Mouse (Mus musculus) forebrain, embryonic 11.5 days (tissue): ENCODE results near the gene Arhgef17. TPM values are rescaled to one million over a fixed set of nuclear protein-coding genes. Genes with fewer than 3 reads are reported as not detected.

Experiments used
- ATAC-seq: fragments of 200-750 bp; cut with Nextera tagmentation; replicated peaks from 2 replicates; pipeline ENCODE4 v1.8.0; 2017; ENCODE audit warnings: moderate TSS enrichment; ENCODE audit not compliant: low FRiP score
- DNase-seq: peaks from one replicate; pipeline ENCODE4 v3.0.0-alpha.2; 2017; ENCODE audit warnings: low spot score
- H3K27ac ChIP-seq: fragments of 300-500 bp; sonication (generic); 2 replicates; pipeline ENCODE4 v1.5.1; 2014; ENCODE audit warnings: low read depth, low read length
- H3K27me3 ChIP-seq: fragments of 300-500 bp; sonication (generic); 2 replicates; pipeline ENCODE4 v1.6.1; 2014; ENCODE audit warnings: mild to moderate bottlenecking, low read length, mixed read lengths; ENCODE audit not compliant: control insufficient read depth, insufficient read depth
- H3K36me3 ChIP-seq: fragments of 300-500 bp; sonication (generic); 2 replicates; pipeline ENCODE4 v1.6.1; 2014; ENCODE audit warnings: mild to moderate bottlenecking, low read length, moderate library complexity, mixed read lengths; ENCODE audit not compliant: control insufficient read depth, insufficient read depth
- H3K4me1 ChIP-seq: fragments of 300-500 bp; sonication (generic); replicated peaks from 2 replicates; pipeline ENCODE4 v1.6.1; 2014; ENCODE audit warnings: low read length, mixed read lengths; ENCODE audit not compliant: control insufficient read depth, insufficient read depth
- H3K4me2 ChIP-seq: fragments of 300-500 bp; sonication (generic); 2 replicates; pipeline ENCODE4 v1.6.1; 2014; ENCODE audit warnings: low read depth, mild to moderate bottlenecking, low read length, moderate library complexity, mixed read lengths; ENCODE audit not compliant: severe bottlenecking
- H3K4me3 ChIP-seq: fragments of 300-500 bp; sonication (generic); 2 replicates; pipeline ENCODE4 v1.5.1; 2014; ENCODE audit warnings: low read depth, low read length
- H3K9ac ChIP-seq: fragments of 300-500 bp; sonication (generic); 2 replicates; pipeline ENCODE4 v1.6.1; 2014; ENCODE audit warnings: low read length
- H3K9me3 ChIP-seq: fragments of 300-500 bp; sonication (generic); 2 replicates; pipeline ENCODE4 v1.6.1; 2016; ENCODE audit warnings: low read length, mixed read lengths; ENCODE audit not compliant: control insufficient read depth
- WGBS: fragments of 180-500 bp; shearing (Covaris S2); extraction: QIAGEN DNeasy Blood & Tissue Kit; methylation state at CpG from one replicate; pipeline ENCODE4 v1.1.7; 2014; 5-methylcytosine and 5-hydroxymethylcytosine counted together
- polyA plus RNA-seq: library from polyadenylated mRNA; unstranded; fragments of >200 nt; fragmentation: Nextera tagmentation; extraction: Ambion mirVana; gene quantifications from 2 replicates; pipeline ENCODE4 v1.2.1, GENCODE M21; 2014

Arhgef17 gene
- polyA plus RNA-seq, 1 experiment from 2014 or later: 10.1 TPM

- peak; percentile 16; the same call in 1 of the 2 replicates for ATAC-seq
These were observed 38.5 kb downstream of the Arhgef17 start for GRCm38 (mm10) chr7:100893249-100894056.

GRCm38 (mm10) chr7:100886535-100886934 is 45.4 kb downstream of the Arhgef17 start:
- Histone ChIP-seq H3K27ac (no peak overlapping the region), H3K27me3 (no peaks in the 10 kb centered on the region), H3K4me2 (no peak overlapping the region), H3K4me1 (no peaks in the 10 kb centered on the region), H3K4me3 (no peak overlapping the region), H3K36me3 (no peaks in the 10 kb centered on the region; the same call in 1 of the 2 replicates), H3K9ac (no peak overlapping the region), H3K9me3 (no peaks in the 10 kb centered on the region)
- no peak for ATAC-seq
- WGBS: 32% methylated on average over 3 of the region's 3 CpGs
- peak; percentile 76 for DNase-seq

More at GRCm38 (mm10) chr7:100893249-100894056, 38.5 kb downstream of the Arhgef17 start:
- Histone ChIP-seq H3K36me3 (no peaks in the 10 kb centered on the region), H3K9me3 (no peaks in the 10 kb centered on the region), H3K9ac (no peak overlapping the region), H3K27ac (no peak overlapping the region), H3K4me3 (no peak overlapping the region), H3K4me1 (peaks cover 9% of the 10 kb centered on the region; the same call in 1 of the 2 replicates), H3K27me3 (no peaks in the 10 kb centered on the region), H3K4me2 (peak overlapping the region; percentile 89; the same call in 1 of the 2 replicates)
- WGBS: 51% methylated on average over 20 of the region's 20 CpGs
- peak; percentile 50 for DNase-seq

DNA sequence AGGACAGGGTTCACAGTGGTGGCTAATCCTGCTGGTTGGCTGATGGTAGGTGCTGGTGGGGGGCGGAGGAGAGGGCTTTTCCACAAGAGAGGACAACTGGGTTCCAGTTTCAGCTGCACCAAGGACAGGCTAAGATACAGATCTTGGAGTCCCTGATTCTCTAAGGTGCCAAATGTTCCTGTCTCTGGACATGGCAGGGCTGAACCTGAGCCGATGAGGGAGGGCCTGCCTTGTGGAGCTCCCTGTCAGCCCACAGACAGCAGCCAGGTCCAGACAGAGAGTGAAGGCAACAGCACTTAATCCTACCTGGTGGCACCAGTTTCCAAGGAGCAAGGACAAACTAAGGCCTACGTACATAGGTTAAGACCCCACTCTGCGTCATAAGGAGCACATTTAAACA is 47.4 kb downstream of the Arhgef17 start:
- H3K4me2 ChIP-seq: no peak overlapping the region
- ATAC-seq (no peak), DNase-seq (no peak)
- H3K4me3 ChIP-seq: no peak overlapping the region
- H3K9me3 ChIP-seq: no peaks in the 10 kb centered on the region
- no peaks in the 10 kb centered on the region; the same call in 1 of the 2 replicates for H3K36me3 ChIP-seq
- WGBS: 85% methylated on average over 4 of the region's 4 CpGs
- no peak overlapping the region for H3K27ac ChIP-seq
- H3K9ac ChIP-seq: no peak overlapping the region
- H3K4me1 ChIP-seq: 0 out of 2 replicates have a peak, but pooled peaks cover 1% of the 10 kb centered on the region
- H3K27me3 ChIP-seq: no peaks in the 10 kb centered on the region

GRCm38 (mm10) chr7:100881950-100882349 is 50.0 kb downstream of the Arhgef17 start:
- Histone ChIP-seq H3K4me2 (no peak overlapping the region), H3K9ac (no peak overlapping the region), H3K9me3 (no peaks in the 10 kb centered on the region), H3K4me1 (0 out of 2 replicates have a peak, but pooled peaks cover 3% of the 10 kb centered on the region), H3K36me3 (no peaks in the 10 kb centered on the region; the same call in 1 of the 2 replicates), H3K27me3 (no peaks in the 10 kb centered on the region), H3K4me3 (no peak overlapping the region), H3K27ac (no peak overlapping the region)
- DNase-seq (no peak), ATAC-seq (no peak)
- WGBS: 94% methylated on average over 4 of the region's 4 CpGs

DNA sequence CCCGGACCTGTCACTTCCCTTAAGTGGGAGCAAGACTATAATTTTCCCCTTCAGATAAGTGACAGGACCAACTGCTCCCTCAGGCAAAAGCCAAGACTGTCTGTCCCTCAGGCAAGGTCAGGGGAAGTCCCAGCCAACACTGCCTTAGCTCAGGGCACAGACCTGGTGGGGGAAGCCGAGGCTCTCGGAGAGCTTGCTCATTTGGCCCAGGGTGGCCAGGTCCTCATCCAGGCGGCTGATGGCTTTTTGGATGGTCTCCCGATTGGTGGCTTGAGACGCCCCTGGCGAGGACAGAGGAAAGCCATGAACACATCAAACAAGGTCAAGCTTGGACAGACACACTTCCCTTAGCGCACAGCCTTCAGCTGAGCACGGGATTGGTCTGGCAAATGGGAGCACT is 50.4 kb downstream of the Arhgef17 start:
- Histone ChIP-seq H3K9ac (no peak overlapping the region), H3K4me2 (no peak overlapping the region), H3K27me3 (no peaks in the 10 kb centered on the region), H3K4me1 (0 out of 2 replicates have a peak, but pooled peaks cover 3% of the 10 kb centered on the region), H3K4me3 (no peak overlapping the region), H3K36me3 (peaks cover 2% of the 10 kb centered on the region), H3K9me3 (no peaks in the 10 kb centered on the region), H3K27ac (no peak overlapping the region)
- WGBS: 87% methylated on average over 9 of the region's 9 CpGs
- DNase-seq: no peak
- no peak for ATAC-seq

DNA sequence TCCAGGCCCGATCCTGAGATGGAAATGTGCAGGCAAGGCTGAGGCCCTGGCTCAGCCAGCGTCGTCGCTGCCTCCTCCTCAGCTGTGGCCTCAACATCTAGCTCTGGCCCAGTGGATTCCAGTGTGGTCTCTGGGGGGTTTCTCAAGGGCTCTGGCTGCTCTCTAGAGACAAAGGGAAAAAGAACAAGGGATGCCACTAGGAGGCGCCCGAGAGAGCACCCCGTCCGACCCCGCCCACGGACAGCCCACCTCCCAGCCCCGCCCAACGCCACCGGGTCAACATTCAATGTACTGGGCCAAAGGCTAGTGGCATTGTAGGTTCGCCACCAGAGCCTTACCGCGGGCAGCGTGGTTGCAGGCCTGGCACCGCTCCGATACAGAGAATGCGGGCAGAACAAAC is 52.3 kb downstream of the Arhgef17 start:
- no peaks in the 10 kb centered on the region for H3K9me3 ChIP-seq
- no peaks in the 10 kb centered on the region for H3K27me3 ChIP-seq
- peaks cover 2% of the 10 kb centered on the region for H3K36me3 ChIP-seq
- 14% methylated on average over 20 of the region's 20 CpGs for WGBS
- H3K4me3 ChIP-seq: no peak overlapping the region
- 0 out of 2 replicates have a peak, but pooled peaks cover 3% of the 10 kb centered on the region for H3K4me1 ChIP-seq
- no peak overlapping the region for H3K4me2 ChIP-seq
- peak; percentile 53; the same call in 1 of the 2 replicates for ATAC-seq
- H3K27ac ChIP-seq: no peak overlapping the region
- H3K9ac ChIP-seq: peak overlapping the region; percentile 27; the same call in 1 of the 2 replicates
- DNase-seq: peak; percentile 90

GRCm38 (mm10) chr7:100876771-100877170 is 55.1 kb downstream of the Arhgef17 start:
- Histone ChIP-seq H3K27me3 (no peaks in the 10 kb centered on the region), H3K36me3 (peaks cover 2% of the 10 kb centered on the region), H3K4me3 (no peak overlapping the region), H3K9me3 (no peaks in the 10 kb centered on the region), H3K4me1 (0 out of 2 replicates have a peak, but pooled peaks cover 3% of the 10 kb centered on the region), H3K4me2 (no peak overlapping the region), H3K27ac (no peak overlapping the region), H3K9ac (no peak overlapping the region)
- ATAC-seq: no peak
- 94% methylated on average over 9 of the region's 9 CpGs for WGBS
- DNase-seq: no peak

GRCm38 (mm10) chr7:100876293-100876692 is 55.6 kb downstream of the Arhgef17 start:
- Histone ChIP-seq H3K9me3 (no peaks in the 10 kb centered on the region), H3K27me3 (no peaks in the 10 kb centered on the region), H3K4me2 (no peak overlapping the region), H3K9ac (no peak overlapping the region), H3K36me3 (peaks cover 2% of the 10 kb centered on the region), H3K27ac (no peak overlapping the region), H3K4me3 (no peak overlapping the region), H3K4me1 (0 out of 2 replicates have a peak, but pooled peaks cover 3% of the 10 kb centered on the region)
- ATAC-seq (no peak), DNase-seq (no peak)
- WGBS: 96% methylated on average over 13 of the region's 13 CpGs
